Mouse (Mus musculus) liver, embryonic 14.5 days (tissue): ENCODE data around the gene Ccr8. TPM values are rescaled to one million over a fixed set of nuclear protein-coding genes. Genes with fewer than 3 reads are reported as not detected.
A peak's percentile ranks its signal among the peaks of the same experiment; 100 is the strongest.

ENCODE experiments used
- ATAC-seq: fragments of 200-750 bp; cut with Nextera tagmentation; 2 replicates; pipeline ENCODE4 v1.8.0; 2017; ENCODE audit warnings: moderate number of reproducible peaks, mild to moderate bottlenecking, moderate library complexity; ENCODE audit not compliant: insufficient read depth
- DNase-seq, 3 experiments: peaks; one replicate each; pipeline ENCODE4 v3.0.0-alpha.2; 2012 to 2013; ENCODE audit warnings: low read depth in 3 of 3, low spot score in 3 of 3
- H3K27ac ChIP-seq: fragments of 300-500 bp; sonication (generic); 2 replicates; pipeline ENCODE4 v1.5.1; 2014; ENCODE audit warnings: moderate library complexity, mild to moderate bottlenecking, control low read depth, inconsistent platforms
- H3K27me3 ChIP-seq: fragments of 300-500 bp; sonication (generic); 2 replicates; pipeline ENCODE4 v1.6.1; 2014; ENCODE audit warnings: mild to moderate bottlenecking, low read length, moderate library complexity; ENCODE audit not compliant: control insufficient read depth, insufficient read depth
- H3K36me3 ChIP-seq: fragments of 300-500 bp; sonication (generic); replicated peaks from 2 replicates; pipeline ENCODE4 v1.6.1; 2014; ENCODE audit warnings: low read depth; ENCODE audit not compliant: control insufficient read depth, insufficient read depth
- H3K4me1 ChIP-seq, 2 experiments: fragments of 200-500 bp in 1 of 2; fragments of 300-500 bp in 1 of 2; sonication (generic) in 1 of 2; replicated peaks; 2 replicates each; pipeline ENCODE4 v1.6.1; 2012 to 2014; ENCODE audit warnings: antibody characterized with exemption in 1 of 2, inconsistent platforms in 1 of 2, low read length in 1 of 2; ENCODE audit not compliant: control insufficient read depth in 2 of 2, insufficient read depth in 2 of 2
- H3K4me2 ChIP-seq: fragments of 300-500 bp; sonication (generic); 2 replicates; pipeline ENCODE4 v1.6.1; 2014; ENCODE audit warnings: low read depth, mild to moderate bottlenecking, control low read depth, moderate library complexity
- H3K4me3 ChIP-seq, 2 experiments: fragments of 200-500 bp in 1 of 2; fragments of 300-500 bp in 1 of 2; sonication (generic) in 1 of 2; 2 replicates each; pipeline ENCODE4 v1.5.1; 2012 to 2014; ENCODE audit warnings: low read depth in 2 of 2, low read length in 2 of 2, mild to moderate bottlenecking in 2 of 2, control low read depth in 1 of 2, inconsistent platforms in 1 of 2, moderate library complexity in 1 of 2; ENCODE audit not compliant: insufficient read depth in 1 of 2
- H3K9ac ChIP-seq: fragments of 300-500 bp; sonication (generic); replicated peaks from 2 replicates; pipeline ENCODE4 v1.6.1; 2014; ENCODE audit warnings: mild to moderate bottlenecking, control low read depth, moderate library complexity
- H3K9me3 ChIP-seq: fragments of 300-500 bp; sonication (generic); 2 replicates; pipeline ENCODE4 v1.6.1; 2016; ENCODE audit warnings: low read length, mixed read lengths; ENCODE audit not compliant: control insufficient read depth
- CTCF ChIP-seq: IDR thresholded peaks from 2 replicates; pipeline ENCODE4 v1.5.1; 2016; ENCODE audit warnings: antibody characterized with exemption, low read depth, control low read depth
- EP300 ChIP-seq: IDR thresholded peaks from 2 replicates; pipeline ENCODE4 v1.6.1; 2016; ENCODE audit warnings: antibody characterized with exemption, low read depth
- WGBS: fragments of 180-500 bp; shearing (Covaris S2); extraction: QIAGEN DNeasy Blood & Tissue Kit; methylation state at CpG from one replicate; pipeline ENCODE4 v1.1.7; 2014; ENCODE audit not compliant: insufficient replicate concordance; 5-methylcytosine and 5-hydroxymethylcytosine counted together
- polyA plus RNA-seq, 2 experiments: library from polyadenylated mRNA; depleted of rRNA in 1 of 2; stranded (reverse) in 1 of 2; unstranded in 1 of 2; fragments of >200 nt; fragmentation: Nextera tagmentation in 1 of 2; extraction: Ambion mirVana in 1 of 2; gene quantifications; 2 replicates each; pipeline versions ENCODE4 v1.2.1 to v1.2.3; 2012 to 2014

Ccr8 gene
- polyA plus RNA-seq, 2 experiments = not detected

- Histone ChIP-seq H3K27me3 (no peaks in the 10 kb centered on the region), H3K27ac (peak overlapping the region; percentile 95), H3K4me3 (peak overlapping the region; percentile 69 to 86), H3K4me1 (peaks cover 34 to 47% of the 10 kb centered on the region in 2 experiments), H3K9ac (peak overlapping the region; percentile 50), H3K4me2 (peak overlapping the region; percentile 99), H3K9me3 (no peaks in the 10 kb centered on the region), H3K36me3 (peaks cover under 1% of the 10 kb centered on the region)
- TF ChIP-seq CTCF (no peak), EP300 (no peak)
- ATAC-seq (no peak), DNase-seq (no peak)
- 54% methylated on average over 15 of the region's 15 CpGs for WGBS
Observed at GRCm38 (mm10) chr9:120111156-120111945, 19.4 kb downstream of the Ccr8 start.

GRCm38 (mm10) chr9:120112472-120112871, 20.6 kb downstream of the Ccr8 start:
- Histone ChIP-seq H3K4me3 (peak overlapping the region; percentile 14 to 17), H3K27me3 (no peaks in the 10 kb centered on the region), H3K36me3 (peaks cover 11% of the 10 kb centered on the region), H3K27ac (peak overlapping the region; percentile 95), H3K9ac (peak overlapping the region; percentile 65), H3K9me3 (no peaks in the 10 kb centered on the region), H3K4me1 (peaks cover 43 to 58% of the 10 kb centered on the region in 2 experiments), H3K4me2 (peak overlapping the region; percentile 99)
- WGBS = 34% methylated on average over 6 of the region's 6 CpGs
- ATAC-seq = peak; percentile 7
- DNase-seq = peak; percentile 77 to 80 (median 79)
- peak; percentile 89 for TF ChIP-seq EP300
- no peak for TF ChIP-seq CTCF

GRCm38 (mm10) chr9:120113456-120113855, 21.5 kb downstream of the Ccr8 start:
- peak overlapping the region; percentile 65 for H3K9ac ChIP-seq
- 75% methylated on average over 6 of the region's 7 CpGs for WGBS
- TF ChIP-seq CTCF (no peak), EP300 (no peak)
- peaks cover 52 to 67% of the 10 kb centered on the region in 2 experiments for H3K4me1 ChIP-seq
- peak overlapping the region; percentile 95 for H3K27ac ChIP-seq
- no peaks in the 10 kb centered on the region for H3K9me3 ChIP-seq
- H3K36me3 ChIP-seq = peaks cover 21% of the 10 kb centered on the region
- no peaks in the 10 kb centered on the region for H3K27me3 ChIP-seq
- DNase-seq (no peak), ATAC-seq (no peak)
- peak overlapping the region; percentile 99 for H3K4me2 ChIP-seq
- H3K4me3 ChIP-seq = peak overlapping the region in 1 of 2 experiments; percentile 17; a peak in 2 of 4 replicates

DNA sequence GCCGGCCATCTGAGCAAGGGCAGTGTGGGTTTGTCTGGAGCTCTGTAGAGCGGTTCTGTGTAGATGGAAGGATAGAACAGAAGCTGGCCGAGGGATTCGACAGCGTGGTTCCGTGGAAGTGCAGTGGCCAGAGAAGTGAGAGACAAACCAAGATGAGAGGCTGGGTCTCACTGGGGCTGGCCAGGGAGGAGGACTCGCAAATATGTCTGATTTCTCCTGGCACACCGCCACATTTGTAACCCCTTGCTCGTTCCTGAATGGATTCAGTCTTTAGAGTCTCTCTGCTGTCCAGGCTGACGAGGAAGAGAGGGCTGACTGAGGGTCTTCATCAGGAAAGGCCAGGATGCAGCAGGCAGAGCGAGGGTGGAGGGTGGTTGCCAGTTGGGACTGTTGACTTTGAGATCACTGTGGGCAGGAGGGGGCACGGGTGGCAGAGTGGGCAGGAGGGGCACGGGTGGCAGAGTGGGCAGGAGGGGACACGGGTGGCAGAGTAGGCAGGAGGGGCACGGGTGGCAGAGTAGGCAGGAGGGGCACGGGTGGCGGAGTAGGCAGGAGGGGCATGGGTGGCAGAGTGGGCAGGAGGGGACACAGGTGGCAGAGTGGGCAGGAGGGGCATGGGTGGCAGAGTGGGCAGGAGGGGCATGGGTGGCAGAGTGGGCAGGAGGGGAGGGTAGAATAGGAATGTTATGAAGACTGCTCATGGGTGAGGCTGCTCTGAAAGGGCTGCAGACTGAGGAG, 22.3 kb downstream of the Ccr8 start:
- 62% methylated on average over 17 of the region's 17 CpGs for WGBS
- peak overlapping the region; percentile 78 to 97 for H3K4me3 ChIP-seq
- H3K9me3 ChIP-seq = no peaks in the 10 kb centered on the region
- peaks cover 29% of the 10 kb centered on the region for H3K36me3 ChIP-seq
- no peak for DNase-seq
- H3K4me1 ChIP-seq = peaks cover 55 to 71% of the 10 kb centered on the region in 2 experiments
- ATAC-seq = no peak
- peak overlapping the region; percentile 98 for H3K9ac ChIP-seq
- H3K27ac ChIP-seq = peak overlapping the region; percentile 99
- H3K27me3 ChIP-seq = no peaks in the 10 kb centered on the region
- peak overlapping the region; percentile 99 for H3K4me2 ChIP-seq
- TF ChIP-seq EP300 (no peak), CTCF (no peak)

GRCm38 (mm10) chr9:120114789-120115151, 22.9 kb downstream of the Ccr8 start:
- TF ChIP-seq EP300 (peak; percentile 8; the same call in 1 of the 2 replicates), CTCF (no peak)
- Histone ChIP-seq H3K9me3 (no peaks in the 10 kb centered on the region), H3K27me3 (no peaks in the 10 kb centered on the region), H3K27ac (peak overlapping the region; percentile 99), H3K9ac (peak overlapping the region; percentile 98), H3K4me2 (peak overlapping the region; percentile 99), H3K4me3 (peak overlapping the region; percentile 78 to 97), H3K36me3 (peaks cover 34% of the 10 kb centered on the region), H3K4me1 (peaks cover 57 to 73% of the 10 kb centered on the region in 2 experiments)
- WGBS = 11% methylated on average over 2 of the region's 2 CpGs
- peak; percentile 60 to 68 (median 67) for DNase-seq
- ATAC-seq = peak; percentile 32
